Mouse (Mus musculus) heart, postnatal 36 days (tissue): Measurements from ENCODE around the gene Lgalsl. TPM values are rescaled to one million over a fixed set of nuclear protein-coding genes. Genes with fewer than 3 reads are reported as not detected.

Experiments
- DNase-seq, 2 experiments: peaks; one replicate each; pipeline ENCODE4 v3.0.0; 2021 to 2022
- intact Hi-C: fragments of 180-260 bp; cut with DNase I; formaldehyde crosslinking; loops from one replicate; pipeline ENCODE4 v1.15.1; 2025
- total RNA-seq, 2 experiments: library from RNA; stranded (reverse); gene quantifications; 2 replicates each; pipeline ENCODE4 v1.2.3; 2021

Lgalsl gene
- 10 to 100 TPM; 31.1 to 38.4 TPM for total RNA-seq

DNA sequence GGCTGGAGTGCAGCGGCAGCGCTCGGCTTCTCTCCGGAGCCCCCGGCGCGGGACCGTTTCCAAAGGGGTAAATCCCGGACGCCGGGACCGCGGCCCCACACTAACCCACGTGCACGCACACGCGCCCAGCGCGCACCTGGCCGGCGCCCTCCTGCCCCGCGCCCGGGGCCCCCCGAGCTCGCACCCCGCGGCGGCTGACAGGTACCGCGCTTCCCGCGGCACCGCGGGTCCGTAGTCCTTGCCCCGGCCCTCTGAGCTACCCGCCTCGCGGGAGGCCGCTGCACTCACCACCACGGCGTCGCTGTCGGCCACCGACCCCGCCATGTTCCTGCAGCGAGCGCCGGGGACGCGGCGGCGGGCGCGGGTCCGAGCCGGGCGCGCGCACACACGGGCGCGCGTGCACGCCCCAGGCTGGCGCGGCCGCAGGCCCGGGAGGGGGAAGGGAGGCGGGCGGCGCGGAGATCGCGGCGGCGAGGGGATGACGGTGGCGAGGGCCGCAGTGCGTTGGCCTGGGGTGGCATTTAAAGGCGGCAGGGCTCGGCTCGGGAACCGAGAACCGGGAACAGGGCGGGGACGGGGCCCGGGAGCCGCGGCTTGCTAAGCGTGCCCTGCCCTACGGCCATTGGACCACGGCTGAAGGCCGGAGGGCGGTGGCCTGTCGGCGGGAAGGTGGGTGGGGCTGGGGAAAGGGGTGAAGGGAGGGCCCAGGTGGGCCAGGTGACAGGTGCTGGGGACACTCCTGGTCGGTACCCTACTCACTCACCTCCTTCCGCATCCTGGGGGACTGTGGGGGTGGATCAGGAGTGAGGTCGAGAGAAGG is at the start of gene Lgalsl:
Gene Lgalsl (minus strand): TSS at position 371 of the 820 bp plus-strand sequence.
- peak; percentile 75 to 88 for DNase-seq
- intact Hi-C loops = loop anchor here (1.0 to 5.0 kb wide), 4 partner anchors 27 to 406 kb away; partner anchors contain the start of gene Vps54

DNA sequence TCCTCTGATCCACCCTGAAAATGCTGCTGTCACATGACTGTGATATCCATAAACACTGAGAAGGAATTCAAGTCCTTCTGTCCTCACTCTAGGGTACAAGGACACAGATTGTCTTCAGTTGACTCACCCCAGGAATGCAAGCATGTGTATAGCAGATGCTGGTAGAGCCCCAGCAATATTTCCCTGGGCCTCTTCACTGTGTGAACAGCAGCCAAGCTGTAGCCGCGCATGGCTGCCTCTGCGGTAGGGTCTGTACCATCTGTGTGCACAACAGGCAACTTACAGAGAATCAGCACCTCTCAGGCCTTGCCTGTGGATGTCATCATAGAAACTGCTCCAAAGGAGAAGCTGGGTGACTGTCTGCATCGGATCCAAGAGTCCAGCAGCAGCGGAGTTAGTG is 47.8 kb upstream of the Lgalsl start:
- DNase-seq = no peak
- intact Hi-C loops = no loop called here

DNA sequence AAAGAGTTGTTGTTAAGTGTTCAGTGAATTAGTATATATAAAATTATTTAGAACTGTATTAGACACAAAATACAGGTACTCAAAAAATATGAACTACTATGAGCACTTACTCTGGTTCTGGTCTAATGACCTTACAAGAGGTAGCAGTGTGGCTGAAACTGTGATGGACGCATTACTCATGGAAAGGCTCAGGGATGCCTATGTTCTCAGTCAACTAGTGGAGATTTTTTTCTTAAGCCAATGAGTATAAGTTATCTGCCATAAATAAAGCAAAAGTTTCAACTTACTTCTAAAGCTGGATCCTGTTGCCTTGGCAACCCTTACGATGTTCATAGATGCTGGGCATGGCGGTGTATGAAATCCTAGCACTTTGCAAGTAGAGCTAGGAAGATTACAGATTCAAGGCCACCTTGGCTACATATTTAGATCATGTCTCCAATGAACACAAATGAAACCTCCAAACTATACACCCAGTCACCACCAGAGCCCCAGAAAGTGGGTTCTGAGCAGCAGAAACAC is 46.8 kb upstream of the Lgalsl start:
- DNase-seq = no peak
- intact Hi-C loops = no loop called here

DNA sequence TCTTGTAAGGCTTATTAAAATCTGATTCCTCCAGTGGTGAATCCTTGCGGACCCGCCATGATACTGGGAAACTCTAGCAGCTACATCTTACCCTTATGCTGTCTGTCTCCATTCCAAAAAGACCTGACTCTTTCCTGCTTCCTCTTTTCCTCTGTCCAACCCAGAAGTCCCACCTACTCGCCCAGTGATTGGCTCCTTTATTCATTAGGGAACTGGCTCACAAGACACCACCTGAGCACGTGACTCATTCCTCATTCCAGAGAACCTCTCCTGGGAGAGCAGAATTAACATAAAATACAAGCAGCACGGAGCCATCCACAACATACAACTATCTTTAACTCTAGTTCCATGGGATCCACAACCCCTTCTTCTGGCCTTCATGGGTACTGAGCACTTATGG is 42.5 kb upstream of the Lgalsl start:
- intact Hi-C loops = loop anchor here (5.0 kb wide), 1 partner anchor 41 kb away; the partner anchor contains the start of gene Lgalsl
- no peak for DNase-seq

DNA sequence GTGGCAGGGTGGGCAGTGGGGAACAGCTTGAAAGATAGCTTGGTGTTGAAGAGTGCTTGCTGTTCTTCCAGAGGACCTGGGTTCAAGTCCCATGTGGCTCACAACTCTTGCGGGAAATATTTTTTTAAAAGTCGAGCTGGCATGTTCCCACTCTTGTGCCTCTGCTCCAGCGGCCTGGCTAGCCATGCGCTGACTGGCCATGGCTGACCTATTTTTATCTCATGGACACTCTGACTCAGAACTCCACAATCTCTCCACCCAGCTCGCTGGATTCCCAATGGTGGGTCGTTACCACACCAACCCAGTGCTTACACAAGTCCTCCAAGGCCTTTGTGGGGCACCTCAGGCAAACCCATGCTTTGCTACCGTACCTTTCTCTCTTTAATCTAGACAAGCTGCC is 42.1 kb upstream of the Lgalsl start:
- intact Hi-C loops = loop anchor here (5.0 kb wide), 1 partner anchor 41 kb away; the partner anchor contains the start of gene Lgalsl
- peak; percentile 48 to 62 for DNase-seq

DNA sequence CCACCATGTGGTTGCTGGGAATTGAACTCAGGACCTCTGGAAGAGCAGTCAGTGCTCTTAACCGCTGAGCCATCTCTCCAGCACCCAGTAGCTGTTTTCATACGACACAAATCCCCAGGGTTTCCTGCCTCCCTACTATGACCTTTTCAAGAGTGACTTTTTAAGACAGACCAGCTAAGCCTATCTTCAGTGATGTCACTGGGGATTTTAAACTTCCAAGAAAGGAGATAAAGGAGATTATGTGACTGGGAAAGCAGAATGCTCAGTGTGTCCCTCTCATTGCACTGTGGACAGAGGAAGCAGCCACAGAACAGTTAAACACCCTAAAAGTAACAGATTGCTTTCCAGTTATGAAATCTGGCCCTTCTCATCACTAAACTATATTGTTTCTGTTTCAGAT is 41.6 kb upstream of the Lgalsl start:
- intact Hi-C loops = loop anchor here (5.0 kb wide), 1 partner anchor 40 kb away; the partner anchor contains the start of gene Lgalsl
- DNase-seq = no peak

DNA sequence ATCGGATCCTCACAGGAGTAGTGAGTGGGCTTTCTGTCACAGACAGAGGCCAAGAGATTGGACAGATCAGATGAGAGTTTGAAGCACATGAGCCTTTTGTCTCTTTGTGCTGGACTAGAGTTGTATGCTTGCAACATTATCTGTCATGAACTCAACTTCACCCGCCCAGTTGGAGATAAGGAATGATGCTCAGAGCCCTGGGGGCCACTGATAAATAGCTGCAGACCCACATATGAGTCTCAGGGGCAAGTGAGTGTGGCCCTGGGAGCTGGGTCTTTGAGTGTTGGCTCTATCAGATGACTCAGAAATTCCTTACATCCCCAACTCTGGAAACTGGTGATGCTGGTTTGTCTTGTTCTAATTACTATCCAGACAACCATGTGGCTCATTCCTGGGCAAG is 39.1 kb upstream of the Lgalsl start:
- DNase-seq = no peak
- intact Hi-C loops = loop anchor here (5.0 kb wide), 1 partner anchor 38 kb away; the partner anchor contains the start of gene Lgalsl

DNA sequence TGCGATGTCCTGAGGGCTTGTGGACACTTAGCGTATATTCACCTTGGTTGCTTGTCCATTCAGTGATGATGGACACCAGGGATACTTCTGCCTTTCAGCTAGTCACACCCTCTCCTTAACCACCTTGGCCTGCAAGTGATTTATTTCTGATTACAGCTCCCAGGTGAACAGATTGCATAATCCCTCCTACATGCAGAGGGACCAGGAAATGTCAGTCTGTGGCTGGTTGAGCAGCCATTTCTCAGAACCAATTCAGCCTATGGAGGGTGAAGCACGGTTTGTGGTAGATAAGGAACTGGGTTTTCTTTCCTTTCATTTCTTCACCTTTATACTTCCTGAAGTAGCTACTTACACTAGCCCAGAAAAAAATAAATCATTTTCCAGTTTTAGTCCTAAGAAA is 34.6 kb upstream of the Lgalsl start:
- intact Hi-C loops = no loop called here
- no peak for DNase-seq

DNA sequence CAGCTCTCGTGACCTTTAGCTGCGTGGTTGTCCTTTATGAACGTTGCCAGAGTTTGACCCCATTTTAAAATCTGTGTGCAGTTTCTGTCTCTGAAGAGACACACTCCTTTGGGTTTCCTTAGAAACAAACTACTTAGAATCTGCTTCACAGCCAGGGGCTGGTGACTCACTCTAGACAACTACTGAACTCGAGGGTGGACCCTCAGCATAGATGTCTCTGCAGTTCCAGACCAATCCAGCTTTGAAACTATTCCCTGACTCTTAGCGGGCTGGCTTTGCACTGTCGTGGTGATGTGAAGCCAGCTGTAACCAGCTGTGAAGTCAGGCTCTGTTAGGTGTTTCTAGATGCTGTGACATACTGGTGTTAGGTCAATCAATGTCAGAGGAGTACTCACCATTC is 33.8 kb upstream of the Lgalsl start:
- intact Hi-C loops = no loop called here
- DNase-seq = no peak

DNA sequence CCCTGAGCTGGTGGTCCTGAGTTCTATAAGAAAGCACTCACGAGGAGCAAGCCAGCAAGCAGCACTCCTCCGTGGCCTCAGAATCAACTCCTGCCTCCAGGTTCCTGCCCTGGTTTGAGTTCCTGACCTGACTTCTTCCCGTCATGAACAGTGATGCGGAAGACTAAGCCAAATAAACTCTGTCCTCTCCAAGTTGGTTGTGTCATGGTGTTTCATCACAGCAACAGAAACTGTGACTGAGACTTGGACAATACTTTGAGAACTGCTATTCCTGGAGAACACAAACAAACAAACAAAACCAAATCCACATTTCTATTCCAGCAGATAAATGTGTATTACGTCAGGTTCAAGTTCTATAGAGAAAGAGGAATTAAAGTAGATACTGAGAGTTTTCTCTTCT is 31.2 kb upstream of the Lgalsl start:
- intact Hi-C loops = no loop called here
- DNase-seq = no peak

DNA sequence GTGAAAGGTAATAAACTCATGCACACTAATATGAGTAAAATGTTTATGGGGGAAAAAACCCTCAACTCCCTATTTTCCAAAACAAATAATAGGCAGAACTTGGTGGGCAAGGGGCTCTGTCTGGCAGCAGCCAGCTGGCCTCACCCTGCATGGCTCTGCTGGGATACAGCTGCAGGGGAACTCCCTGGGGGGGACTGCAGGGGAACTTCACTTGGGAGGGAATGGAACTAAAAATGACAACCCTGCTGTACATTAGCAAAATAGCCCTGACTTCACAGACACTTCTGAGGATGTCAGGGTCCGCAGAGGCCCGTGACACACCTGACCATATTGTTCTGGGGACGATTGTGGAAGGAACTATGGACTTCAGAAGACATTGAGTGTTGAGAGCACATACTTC is 29.5 kb upstream of the Lgalsl start:
- DNase-seq = no peak
- intact Hi-C loops = no loop called here

DNA sequence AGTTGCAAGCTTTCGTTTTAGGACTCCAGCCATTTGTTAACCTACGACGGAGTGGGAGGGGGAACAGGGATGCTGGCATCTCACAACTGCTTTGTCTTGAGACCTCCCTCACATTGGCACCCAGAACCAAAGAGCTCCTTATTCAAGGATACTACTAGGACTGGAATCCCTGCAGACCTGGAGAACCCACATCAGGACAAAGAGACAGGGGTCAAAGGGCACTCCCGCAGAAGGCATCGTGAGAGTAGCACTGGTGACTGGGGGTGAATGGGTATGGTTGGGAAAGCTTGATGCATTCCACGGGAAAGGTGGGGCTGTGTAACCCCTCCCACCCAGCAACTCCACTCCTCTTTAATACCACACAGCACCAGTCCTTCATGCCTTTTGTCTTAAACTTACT is 29.0 kb upstream of the Lgalsl start:
- intact Hi-C loops = loop anchor here (1.0 to 2.0 kb wide), 2 partner anchors 54 to 65 kb away; no protein-coding TSS in a partner anchor
- DNase-seq = no peak

DNA sequence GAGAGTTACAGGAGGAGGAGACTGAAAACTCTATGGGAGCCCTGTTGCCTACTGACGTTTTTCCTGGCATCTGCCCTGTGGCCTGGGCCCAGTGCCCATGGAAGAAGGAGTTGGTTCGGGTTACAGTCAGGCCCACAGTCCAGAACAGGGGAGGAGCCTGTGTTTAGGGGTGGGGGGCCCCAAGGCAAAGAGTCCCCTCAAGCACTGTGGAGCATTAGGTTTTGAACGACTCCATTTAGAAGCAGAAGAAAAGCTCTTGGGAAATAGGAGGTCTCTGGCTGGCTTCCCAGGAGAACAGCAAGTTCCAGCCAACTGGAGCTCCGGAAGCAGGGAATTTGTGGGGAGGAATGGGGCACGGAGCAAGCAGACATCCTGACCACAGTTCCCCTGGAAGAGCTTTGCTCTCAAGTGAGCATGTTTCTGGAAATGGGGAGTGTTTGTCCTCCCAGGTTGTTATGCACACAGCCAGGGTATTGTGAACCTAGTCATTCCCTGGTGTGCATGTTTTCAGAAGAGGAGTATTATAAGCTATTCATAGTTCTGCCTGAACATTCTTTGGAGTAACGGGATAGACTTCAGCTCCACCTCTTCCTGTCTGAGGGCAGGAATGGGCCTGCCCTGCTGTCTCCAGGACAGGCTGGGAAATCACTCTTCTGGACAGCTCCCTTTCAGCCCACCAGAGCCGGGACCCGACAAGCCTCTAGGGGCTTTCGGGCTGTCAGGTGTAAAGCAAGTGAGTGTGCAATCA is 28.2 kb upstream of the Lgalsl start:
- intact Hi-C loops = loop anchor here (1.0 to 2.0 kb wide), 3 partner anchors 28 to 64 kb away; partner anchors contain the start of gene Lgalsl
- DNase-seq = peak; percentile 85 to 90

DNA sequence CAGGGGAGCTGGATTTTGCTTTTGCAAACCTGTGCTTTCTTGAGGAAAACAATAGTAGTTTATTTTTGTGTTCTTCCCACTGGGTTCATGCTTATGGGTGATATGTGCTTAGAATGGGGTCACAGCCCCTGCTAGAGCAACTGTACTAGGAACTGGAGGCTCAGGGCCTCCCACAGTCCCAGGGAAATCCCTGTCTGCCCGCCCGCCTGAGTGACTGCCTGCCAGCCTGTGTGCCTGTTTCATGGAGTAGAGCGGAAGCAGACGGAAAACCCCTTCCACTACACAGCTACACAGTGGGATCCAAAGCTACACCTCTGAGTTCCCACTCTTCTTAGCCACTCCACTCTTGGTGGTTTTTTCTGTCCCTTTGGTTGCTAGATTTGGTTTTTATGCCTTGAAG is 27.1 kb upstream of the Lgalsl start:
- no peak for DNase-seq
- intact Hi-C loops = loop anchor here (1.0 to 2.0 kb wide), 2 partner anchors 27 to 63 kb away; partner anchors contain the start of gene Lgalsl

DNA sequence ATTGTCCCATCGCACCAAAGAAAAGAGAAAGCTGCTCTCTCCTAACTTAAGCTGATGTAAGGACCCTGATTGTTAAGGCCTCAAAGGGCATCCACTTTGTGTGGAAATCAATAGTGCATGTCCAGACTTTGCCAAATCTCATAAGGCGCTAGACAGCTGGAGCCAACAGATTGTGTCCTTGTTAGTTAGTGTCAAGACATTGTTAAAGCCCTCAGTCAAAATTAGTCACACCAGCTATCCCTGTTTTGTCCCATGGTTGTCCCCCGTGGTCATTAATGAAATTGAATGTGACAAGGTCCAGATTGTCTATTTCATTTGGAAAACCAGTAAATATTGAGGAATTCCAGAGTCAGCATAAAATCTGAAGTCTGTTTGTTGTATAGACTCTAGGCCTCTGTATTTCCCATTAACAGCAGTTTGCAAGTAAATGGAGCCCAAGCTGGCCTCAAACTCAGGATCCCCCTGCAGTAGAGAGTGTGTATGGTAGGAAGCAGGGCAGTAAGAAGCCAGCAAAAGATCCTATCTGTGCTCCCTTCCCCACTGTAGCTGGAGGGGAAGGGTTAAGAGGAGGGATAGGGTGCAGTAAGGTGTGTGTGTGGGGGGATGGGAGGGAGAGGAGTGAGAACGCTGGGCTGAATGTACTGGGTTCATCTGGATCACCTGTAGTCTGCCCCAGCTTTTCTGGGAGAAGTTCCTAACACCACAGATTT is 23.3 kb upstream of the Lgalsl start:
- DNase-seq = no peak
- intact Hi-C loops = no loop called here

DNA sequence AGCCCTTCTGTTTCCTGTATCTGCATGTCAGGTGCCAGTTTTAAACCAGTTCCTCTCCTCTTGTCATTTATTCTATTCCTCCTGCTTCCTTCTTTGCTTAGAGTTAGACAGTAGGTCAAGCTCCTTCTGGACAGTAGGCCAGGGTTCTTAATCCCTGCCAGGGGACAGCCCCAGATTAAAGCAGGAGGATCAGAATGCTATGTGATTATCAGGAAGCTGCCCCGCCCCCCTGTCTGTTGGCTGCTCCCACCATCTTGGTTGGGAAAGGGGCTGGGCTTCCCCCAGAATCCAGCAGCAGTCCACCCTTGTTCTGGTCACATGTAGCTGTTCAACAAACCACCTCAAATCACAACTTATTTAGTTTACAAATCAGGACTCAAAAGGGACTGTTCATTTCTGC is 19.3 kb upstream of the Lgalsl start:
- intact Hi-C loops = no loop called here
- no peak for DNase-seq

DNA sequence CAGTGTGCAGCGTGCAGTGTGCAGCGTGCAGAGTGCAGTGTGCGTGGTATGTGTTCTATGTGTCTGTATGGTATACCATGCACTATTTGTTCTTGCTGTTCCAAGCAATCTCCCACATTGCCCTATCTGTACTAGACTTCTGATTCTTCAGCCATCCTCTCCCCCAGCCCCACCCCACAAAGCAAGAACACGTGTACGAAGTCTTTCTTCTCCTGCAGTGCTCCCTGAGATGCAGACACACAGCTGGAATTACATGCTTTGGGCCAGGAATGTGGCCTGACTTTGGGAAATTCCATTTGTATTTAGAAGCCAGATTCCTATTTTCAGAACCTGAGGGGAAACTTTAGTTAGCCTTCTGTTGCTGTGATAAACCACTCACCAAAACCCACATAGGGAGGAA is 18.5 kb upstream of the Lgalsl start:
- intact Hi-C loops = no loop called here

DNA sequence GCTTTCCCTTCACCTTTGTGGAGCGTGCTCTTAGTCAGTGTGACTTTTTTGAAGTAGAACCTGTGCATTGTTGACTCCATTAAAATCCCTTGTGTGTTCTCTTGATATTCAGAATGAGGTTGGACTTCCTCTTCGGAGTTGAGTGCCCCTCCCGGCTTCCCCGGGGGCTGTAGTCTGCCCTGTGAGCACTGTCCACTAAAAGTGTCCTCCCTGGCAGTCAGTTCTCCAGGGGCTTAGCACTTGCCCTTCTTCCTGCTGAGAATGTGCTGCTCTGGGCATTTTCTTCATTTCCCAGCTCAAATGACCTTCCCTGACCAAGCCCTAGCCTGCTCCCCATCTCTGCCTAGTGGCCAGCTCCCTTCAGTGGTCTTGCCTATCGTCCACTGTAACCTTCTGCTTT is 6.5 kb upstream of the Lgalsl start:
- no peak for DNase-seq
- intact Hi-C loops = no loop called here

More for the DNA sequence above, 18.5 kb upstream of the Lgalsl start:
- DNase-seq = no peak

DNA sequence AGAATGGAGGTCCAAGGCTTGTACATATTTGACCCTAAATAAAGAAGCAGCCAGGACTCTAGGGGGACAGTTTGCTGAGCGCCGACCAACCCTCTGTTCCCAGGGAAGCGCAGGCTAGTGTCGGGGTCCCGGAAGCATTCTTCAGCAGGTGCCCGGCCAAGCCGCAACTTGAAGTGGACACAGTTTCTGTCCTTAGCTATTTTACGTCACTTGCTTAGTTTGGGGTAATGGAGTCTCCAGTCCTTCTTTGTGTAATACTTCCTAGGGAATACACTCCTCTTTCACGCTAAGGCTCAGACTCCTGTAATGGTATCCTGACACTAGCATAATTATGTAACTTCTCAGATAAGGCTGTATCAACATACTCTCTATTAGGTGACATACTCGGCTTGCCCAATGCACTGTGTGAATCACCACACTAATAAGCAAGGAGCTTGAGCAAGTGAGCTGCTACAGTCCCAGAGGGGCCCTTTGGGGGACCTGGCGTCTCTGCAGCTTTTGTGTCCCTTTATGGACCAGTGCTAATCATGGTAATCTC is 813 bp upstream of the Lgalsl start:
- peak; percentile 22 to 32 for DNase-seq
- intact Hi-C loops = loop anchor here (1.0 to 5.0 kb wide), 4 partner anchors 27 to 406 kb away; partner anchors contain the start of gene Vps54
